8 mouse cellular contexts compared by ENCODE assay signal in genomic region chr5:5419992-5420455, GRCm38 (mm10). TPM values are rescaled to one million over a fixed set of nuclear protein-coding genes. Genes with fewer than 3 reads are reported as not detected.
DNase-seq lines count a peak whose midpoint lies in the region; ATAC-seq lines count a peak whose summit lies in the region.

Gene Cdk14, minus strand, starts transcription at chr5:5420312.

- ATAC-seq in activated CD4-positive, CD25-positive, alpha-beta regulatory T cell, adult 4 months = peak; percentile 88
- ATAC-seq in granulocyte monocyte progenitor cell, adult 5-6 weeks (replicated peaks; ENCODE audit: poor library complexity, severe bottlenecking) = peak; percentile 91

- no peak for DNase-seq in frontal cortex, adult 2 months (ENCODE audit: extremely low spot score in 1 of 2, low spot score in 1 of 2)
- DNase-seq in frontal cortex, postnatal 14 days (ENCODE audit: low spot score in 2 of 2) = no peak
- no peak for DNase-seq in layer of hippocampus, postnatal 10 days (ENCODE audit: low spot score in 2 of 2)
- peak; percentile 6 for DNase-seq in lung, postnatal 10 days
- DNase-seq in spleen, adult 12 weeks (ENCODE audit: low spot score) = peak; percentile 29
- no peak for DNase-seq in cerebellum, postnatal 36 days

RNA-seq across cellular contexts. Expression of gene Cdk14, which starts in this region (rescaled TPM):
- polyA plus RNA-seq in frontal cortex, adult 2 months (2012; rRNA removed) = 112 and 113 TPM in 2 replicates
- under 1 TPM in 1 of 2 experiments, not detected in 1; 0.60 TPM for polyA plus RNA-seq in activated CD4-positive, CD25-positive, alpha-beta regulatory T cell, adult 4 months (2017; shearing (Covaris generic))
- 0.21 and 0.60 TPM in 2 replicates for total RNA-seq in granulocyte monocyte progenitor cell, adult 5-6 weeks (2014; fragmentation: Nextera tagmentation)
- 0.39 and 0.46 TPM in 2 replicates for total RNA-seq in granulocyte monocyte progenitor cell, adult 5-6 weeks (2017)
- total RNA-seq in layer of hippocampus, postnatal 10 days (2021) = 100 to 1,000 TPM; 160 to 162 TPM

Comparison
In these comparisons a context has a peak if more than half of its experiments do, and no peak if none do; other contexts are left out.
1. RNA of gene Cdk14 (total RNA-seq): 160 to 162 TPM in layer of hippocampus, postnatal 10 days; 0.21 to 0.60 TPM in granulocyte monocyte progenitor cell, adult 5-6 weeks; every median in the first group is over 100 times any median in the second.
2. RNA of gene Cdk14 (polyA plus RNA-seq): 112 to 113 TPM in frontal cortex, adult 2 months; 0.60 TPM in activated CD4-positive, CD25-positive, alpha-beta regulatory T cell, adult 4 months; every median in the first group is over 10 times any median in the second.
3. Peak in ATAC-seq in activated CD4-positive, CD25-positive, alpha-beta regulatory T cell, adult 4 months; RNA of the gene not detected or under 1 TPM.
4. Peak in ATAC-seq in granulocyte monocyte progenitor cell, adult 5-6 weeks; RNA of the gene not detected or under 1 TPM.
5. DNase-seq: peak in lung, postnatal 10 days (single experiment) and spleen, adult 12 weeks (single experiment); none in frontal cortex, adult 2 months (0 of 2), frontal cortex, postnatal 14 days (0 of 2), layer of hippocampus, postnatal 10 days (0 of 2) and cerebellum, postnatal 36 days (0 of 2).